Mouse (Mus musculus) ovary, adult 18-20 months (tissue): ENCODE results near the gene Foxa3.
"Not testable (repeated sequence)": the region's sequence is repeated elsewhere in the genome, so short reads cannot be mapped to it uniquely, and the experiment has no call there.

Source experiments
- DNase-seq: peaks from one replicate; pipeline ENCODE4 v3.0.0; 2022; ENCODE audit warnings: low spot score, mixed read lengths

Gene Foxa3

GRCm38 (mm10) chr7:19023357-19023814 lies at the start of gene Foxa3:
TSS of gene Foxa3 (minus strand) at chr7:19023538.
- peak; percentile 48 for DNase-seq

- DNase-seq = not testable (repeated sequence)
Measured at GRCm38 (mm10) chr7:19071024-19071423, 47.7 kb upstream of the Foxa3 start.

GRCm38 (mm10) chr7:19069500-19069899 lies 46.2 kb upstream of the Foxa3 start:
- no peak for DNase-seq

- DNase-seq = no peak
Measured at GRCm38 (mm10) chr7:19068707-19069106, 45.4 kb upstream of the Foxa3 start.

GRCm38 (mm10) chr7:19067935-19068334 lies 44.6 kb upstream of the Foxa3 start:
- DNase-seq = no peak

GRCm38 (mm10) chr7:19067063-19067462 lies 43.7 kb upstream of the Foxa3 start:
- DNase-seq = no peak

GRCm38 (mm10) chr7:19065896-19066295 lies 42.6 kb upstream of the Foxa3 start:
- no peak for DNase-seq

GRCm38 (mm10) chr7:19057405-19057804 lies 34.1 kb upstream of the Foxa3 start:
- DNase-seq = no peak

GRCm38 (mm10) chr7:19055108-19055507 lies 31.8 kb upstream of the Foxa3 start:
- DNase-seq = no peak

GRCm38 (mm10) chr7:19054777-19055076 lies 31.4 kb upstream of the Foxa3 start:
- no peak for DNase-seq

- no peak for DNase-seq
Measured at GRCm38 (mm10) chr7:19054047-19054776, 30.9 kb upstream of the Foxa3 start, which contains the start of gene Rsph6a. TSS of gene Rsph6a (plus strand) at chr7:19054690.

GRCm38 (mm10) chr7:19053136-19053532 lies 29.8 kb upstream of the Foxa3 start:
- no peak for DNase-seq

- DNase-seq = no peak
Measured at GRCm38 (mm10) chr7:19052345-19053135, 29.2 kb upstream of the Foxa3 start.

- DNase-seq = no peak
Measured at GRCm38 (mm10) chr7:19051161-19051560, 27.8 kb upstream of the Foxa3 start.

GRCm38 (mm10) chr7:19050172-19050571 lies 26.8 kb upstream of the Foxa3 start:
- DNase-seq = no peak

- no peak for DNase-seq
Measured at GRCm38 (mm10) chr7:19049252-19049651, 25.9 kb upstream of the Foxa3 start.

GRCm38 (mm10) chr7:19048006-19048527 lies 24.7 kb upstream of the Foxa3 start:
- DNase-seq = no peak

GRCm38 (mm10) chr7:19046286-19047069 lies 23.1 kb upstream of the Foxa3 start:
- DNase-seq = peak; percentile 61

- no peak for DNase-seq
Measured at GRCm38 (mm10) chr7:19044616-19045015, 21.3 kb upstream of the Foxa3 start.

GRCm38 (mm10) chr7:19031641-19032040 lies 8.3 kb upstream of the Foxa3 start:
- DNase-seq = no peak

- DNase-seq = no peak
Measured at GRCm38 (mm10) chr7:19029084-19029653, 5.8 kb upstream of the Foxa3 start.

- DNase-seq = no peak
Measured at GRCm38 (mm10) chr7:19028067-19028466, 4.7 kb upstream of the Foxa3 start.
